Mouse (Mus musculus): ENCODE measurements at regions not wholly inside any gene's neighbourhood (a gene's known extent, or its start where the extent isn't known, plus 50 kb on each side); places are given as distances from the start of the nearest gene placed in this dataset.

- Histone ChIP-seq H3K4me1 (replicated peaks; ENCODE audit: low read depth, low read length) (no peaks in the 10 kb centered on the region), H3K36me3 (ENCODE audit: insufficient read depth, low read length) (no peaks in the 10 kb centered on the region), H3K9me3 (ENCODE audit: low read length) (no peaks in the 10 kb centered on the region), H3K4me3 (replicated peaks; ENCODE audit: low read length) (no peak overlapping the region), H3K27me3 (ENCODE audit: insufficient read depth, low read length) (no peaks in the 10 kb centered on the region)
- no peak for TF ChIP-seq POU5F1 (IDR thresholded peaks at IDR 0.05; ENCODE audit: borderline replicate concordance, low read length)
- no peak for TF ChIP-seq NANOG (IDR thresholded peaks at IDR 0.05; ENCODE audit: borderline replicate concordance, low read length)
- no peak for TF ChIP-seq CTCF (conservative IDR thresholded peaks at IDR 0.05; ENCODE audit: low read length)
Measured at GRCm38 (mm10) chr10:53852091-53852490, 101.2 kb upstream of the Fam184a start.

GRCm38 (mm10) chr10:53850568-53850967 is 99.6 kb upstream of the Fam184a start:
- Histone ChIP-seq H3K9me3 (ENCODE audit: low read length) (no peaks in the 10 kb centered on the region), H3K4me1 (replicated peaks; ENCODE audit: low read depth, low read length) (no peaks in the 10 kb centered on the region), H3K27me3 (ENCODE audit: insufficient read depth, low read length) (no peaks in the 10 kb centered on the region), H3K4me3 (replicated peaks; ENCODE audit: low read length) (no peak overlapping the region), H3K36me3 (ENCODE audit: insufficient read depth, low read length) (no peaks in the 10 kb centered on the region)
- no peak for TF ChIP-seq CTCF (conservative IDR thresholded peaks at IDR 0.05; ENCODE audit: low read length)
- no peak for TF ChIP-seq NANOG (IDR thresholded peaks at IDR 0.05; ENCODE audit: borderline replicate concordance, low read length)
- TF ChIP-seq POU5F1 (IDR thresholded peaks at IDR 0.05; ENCODE audit: borderline replicate concordance, low read length): no peak

GRCm38 (mm10) chr10:53813244-53813620 is 62.3 kb upstream of the Fam184a start:
- Histone ChIP-seq H3K4me3 (replicated peaks; ENCODE audit: low read length) (no peak overlapping the region), H3K36me3 (ENCODE audit: insufficient read depth, low read length) (no peaks in the 10 kb centered on the region), H3K27me3 (ENCODE audit: insufficient read depth, low read length) (no peaks in the 10 kb centered on the region), H3K9me3 (ENCODE audit: low read length) (no peaks in the 10 kb centered on the region), H3K4me1 (replicated peaks; ENCODE audit: low read depth, low read length) (no peaks in the 10 kb centered on the region)
- TF ChIP-seq CTCF (conservative IDR thresholded peaks at IDR 0.05; ENCODE audit: low read length): no peak
- no peak for TF ChIP-seq POU5F1 (IDR thresholded peaks at IDR 0.05; ENCODE audit: borderline replicate concordance, low read length)
- TF ChIP-seq NANOG (IDR thresholded peaks at IDR 0.05; ENCODE audit: borderline replicate concordance, low read length): no peak

GRCm38 (mm10) chr10:53812597-53813243 is 61.8 kb upstream of the Fam184a start:
- Histone ChIP-seq H3K27me3 (ENCODE audit: insufficient read depth, low read length) (no peaks in the 10 kb centered on the region), H3K9me3 (ENCODE audit: low read length) (no peaks in the 10 kb centered on the region), H3K4me1 (replicated peaks; ENCODE audit: low read depth, low read length) (no peaks in the 10 kb centered on the region), H3K36me3 (ENCODE audit: insufficient read depth, low read length) (no peaks in the 10 kb centered on the region), H3K4me3 (replicated peaks; ENCODE audit: low read length) (no peak overlapping the region)
- TF ChIP-seq CTCF (conservative IDR thresholded peaks at IDR 0.05; ENCODE audit: low read length) (peak; percentile 54), NANOG (IDR thresholded peaks at IDR 0.05; ENCODE audit: borderline replicate concordance, low read length) (no peak), POU5F1 (IDR thresholded peaks at IDR 0.05; ENCODE audit: borderline replicate concordance, low read length) (no peak)

GRCm38 (mm10) chr10:53811904-53812596 is 61.1 kb upstream of the Fam184a start:
- H3K9me3 ChIP-seq (ENCODE audit: low read length): no peaks in the 10 kb centered on the region
- TF ChIP-seq CTCF (conservative IDR thresholded peaks at IDR 0.05; ENCODE audit: low read length) (no peak), NANOG (IDR thresholded peaks at IDR 0.05; ENCODE audit: borderline replicate concordance, low read length) (no peak), POU5F1 (IDR thresholded peaks at IDR 0.05; ENCODE audit: borderline replicate concordance, low read length) (no peak)

GRCm38 (mm10) chr10:53806697-53807096 is 55.8 kb upstream of the Fam184a start:
- TF ChIP-seq CTCF (conservative IDR thresholded peaks at IDR 0.05; ENCODE audit: low read length): peak; percentile 12; the same call in 1 of the 2 replicates
- TF ChIP-seq NANOG (IDR thresholded peaks at IDR 0.05; ENCODE audit: borderline replicate concordance, low read length): no peak
- TF ChIP-seq POU5F1 (IDR thresholded peaks at IDR 0.05; ENCODE audit: borderline replicate concordance, low read length): no peak
- Histone ChIP-seq H3K4me1 (replicated peaks; ENCODE audit: low read depth, low read length) (no peaks in the 10 kb centered on the region), H3K36me3 (ENCODE audit: insufficient read depth, low read length) (no peaks in the 10 kb centered on the region)

More at GRCm38 (mm10) chr10:53811904-53812596, 61.1 kb upstream of the Fam184a start:
- H3K27me3 ChIP-seq (ENCODE audit: insufficient read depth, low read length): no peaks in the 10 kb centered on the region
- no peaks in the 10 kb centered on the region for H3K36me3 ChIP-seq (ENCODE audit: insufficient read depth, low read length)
- no peak overlapping the region for H3K4me3 ChIP-seq (replicated peaks; ENCODE audit: low read length)
- H3K4me1 ChIP-seq (replicated peaks; ENCODE audit: low read depth, low read length): no peaks in the 10 kb centered on the region

GRCm38 (mm10) chr10:53801048-53801641 is 50.2 kb upstream of the Fam184a start:
- Histone ChIP-seq H3K4me3 (replicated peaks; ENCODE audit: low read length) (no peak overlapping the region), H3K4me1 (replicated peaks; ENCODE audit: low read depth, low read length) (no peaks in the 10 kb centered on the region), H3K9me3 (ENCODE audit: low read length) (peaks cover 12% of the 10 kb centered on the region), H3K27me3 (ENCODE audit: insufficient read depth, low read length) (no peaks in the 10 kb centered on the region), H3K36me3 (ENCODE audit: insufficient read depth, low read length) (no peaks in the 10 kb centered on the region)
- no peak for TF ChIP-seq CTCF (conservative IDR thresholded peaks at IDR 0.05; ENCODE audit: low read length)
- TF ChIP-seq NANOG (IDR thresholded peaks at IDR 0.05; ENCODE audit: borderline replicate concordance, low read length): no peak
- TF ChIP-seq POU5F1 (IDR thresholded peaks at IDR 0.05; ENCODE audit: borderline replicate concordance, low read length): no peak

More at GRCm38 (mm10) chr10:53806697-53807096, 55.8 kb upstream of the Fam184a start:
- Histone ChIP-seq H3K27me3 (ENCODE audit: insufficient read depth, low read length) (no peaks in the 10 kb centered on the region), H3K4me3 (replicated peaks; ENCODE audit: low read length) (no peak overlapping the region), H3K9me3 (ENCODE audit: low read length) (no peaks in the 10 kb centered on the region)

Measured in E14TG2a.4 (cell line).